In genomic region chr6:93537126-93537525, GRCm38 (mm10) we compare ENCODE assay signal across 18 mouse cellular contexts.
"Had no signal": no experiment of that assay in that cellular context is flagged by ENCODE, and none has a peak within 500 bp of the region (broad histone marks: within the 10 kb centered on the region; RNA-seq: fewer than 3 reads in every experiment).

No protein-coding gene starts in this region.

- H3K27ac ChIP-seq: kidney, postnatal 0 days; left cerebral cortex, adult 2 months; liver, embryonic 14.5 days; macrophage; midbrain, embryonic 13.5 days; neural tube, embryonic 13.5 days; stomach, postnatal 0 days had no signal

- ATAC-seq: intestine, postnatal 0 days; liver, postnatal 0 days; midbrain, embryonic 13.5 days; midbrain, embryonic 16.5 days had no signal

- H3K27me3 ChIP-seq: midbrain, embryonic 13.5 days; neural tube, embryonic 13.5 days had no signal

- DNase-seq: kidney, adult 2 months; kidney, postnatal 36 days; layer of hippocampus, postnatal 36 days; liver, postnatal 0 days; right cerebral cortex, postnatal 4 days; thymus, adult 2 months; thymus, postnatal 14 days; thymus, postnatal 4 days had no signal

- H3K4me1 ChIP-seq: midbrain, embryonic 13.5 days; neural tube, embryonic 13.5 days had no signal

- H3K36me3 ChIP-seq: midbrain, embryonic 13.5 days; neural tube, embryonic 13.5 days had no signal

- H3K9ac ChIP-seq: liver, embryonic 14.5 days; liver, postnatal 0 days; midbrain, embryonic 13.5 days; neural tube, embryonic 13.5 days had no signal

- H3K9me3 ChIP-seq: midbrain, embryonic 13.5 days; neural tube, embryonic 13.5 days had no signal

- H3K4me2 ChIP-seq: midbrain, embryonic 13.5 days; neural tube, embryonic 13.5 days had no signal

- H3K4me3 ChIP-seq: left cerebral cortex, adult 2 months; midbrain, embryonic 13.5 days; myocyte; neural tube, embryonic 13.5 days had no signal
